Mouse (Mus musculus) liver (tissue): ENCODE measurements around the gene Ppp1r1b.

Experiments used
- DNase-seq: peaks from one replicate; pipeline ENCODE4 v3.0.0-alpha.2; 2020; ENCODE audit warnings: mixed read lengths

The Ppp1r1b gene

GRCm38 (mm10) chr11:98348083-98348961, at the start of gene Ppp1r1b:
Ppp1r1b (plus strand) TSS chr11:98348404.
- no peak for DNase-seq

- no peak for DNase-seq
These were observed 49.6 kb upstream of the Ppp1r1b start for GRCm38 (mm10) chr11:98298484-98299205.

- peak; percentile 67 for DNase-seq
These were observed 34.3 kb upstream of the Ppp1r1b start for GRCm38 (mm10) chr11:98313790-98314323.

- no peak for DNase-seq
These were observed 30.7 kb upstream of the Ppp1r1b start for GRCm38 (mm10) chr11:98317479-98317878.

GRCm38 (mm10) chr11:98318421-98319116, 29.6 kb upstream of the Ppp1r1b start:
- DNase-seq = no peak

GRCm38 (mm10) chr11:98319120-98319519, 29.1 kb upstream of the Ppp1r1b start:
- no peak for DNase-seq

GRCm38 (mm10) chr11:98319544-98319943, 28.7 kb upstream of the Ppp1r1b start:
- DNase-seq = no peak

GRCm38 (mm10) chr11:98319944-98320343, 28.3 kb upstream of the Ppp1r1b start:
- DNase-seq = no peak

GRCm38 (mm10) chr11:98320381-98320780, 27.8 kb upstream of the Ppp1r1b start:
- DNase-seq = no peak

- DNase-seq = no peak
These were observed 27.2 kb upstream of the Ppp1r1b start for GRCm38 (mm10) chr11:98320806-98321676.

- no peak for DNase-seq
These were observed 26.6 kb upstream of the Ppp1r1b start for GRCm38 (mm10) chr11:98321677-98322003.

- DNase-seq = no peak
These were observed 26.0 kb upstream of the Ppp1r1b start for GRCm38 (mm10) chr11:98322159-98322558.

GRCm38 (mm10) chr11:98323136-98323866, 24.9 kb upstream of the Ppp1r1b start:
- no peak for DNase-seq

- no peak for DNase-seq
These were observed 24.3 kb upstream of the Ppp1r1b start for GRCm38 (mm10) chr11:98323933-98324332.

- DNase-seq = no peak
These were observed 22.9 kb upstream of the Ppp1r1b start for GRCm38 (mm10) chr11:98325191-98325820.

- no peak for DNase-seq
These were observed 22.4 kb upstream of the Ppp1r1b start for GRCm38 (mm10) chr11:98325821-98326218.

GRCm38 (mm10) chr11:98326741-98327135, 21.5 kb upstream of the Ppp1r1b start:
- DNase-seq = no peak

- no peak for DNase-seq
These were observed 20.8 kb upstream of the Ppp1r1b start for GRCm38 (mm10) chr11:98327136-98328030.

- DNase-seq = no peak
These were observed 20.2 kb upstream of the Ppp1r1b start for GRCm38 (mm10) chr11:98328031-98328370.
